9 mouse cellular contexts compared by ENCODE assay signal in the genomic region with DNA sequence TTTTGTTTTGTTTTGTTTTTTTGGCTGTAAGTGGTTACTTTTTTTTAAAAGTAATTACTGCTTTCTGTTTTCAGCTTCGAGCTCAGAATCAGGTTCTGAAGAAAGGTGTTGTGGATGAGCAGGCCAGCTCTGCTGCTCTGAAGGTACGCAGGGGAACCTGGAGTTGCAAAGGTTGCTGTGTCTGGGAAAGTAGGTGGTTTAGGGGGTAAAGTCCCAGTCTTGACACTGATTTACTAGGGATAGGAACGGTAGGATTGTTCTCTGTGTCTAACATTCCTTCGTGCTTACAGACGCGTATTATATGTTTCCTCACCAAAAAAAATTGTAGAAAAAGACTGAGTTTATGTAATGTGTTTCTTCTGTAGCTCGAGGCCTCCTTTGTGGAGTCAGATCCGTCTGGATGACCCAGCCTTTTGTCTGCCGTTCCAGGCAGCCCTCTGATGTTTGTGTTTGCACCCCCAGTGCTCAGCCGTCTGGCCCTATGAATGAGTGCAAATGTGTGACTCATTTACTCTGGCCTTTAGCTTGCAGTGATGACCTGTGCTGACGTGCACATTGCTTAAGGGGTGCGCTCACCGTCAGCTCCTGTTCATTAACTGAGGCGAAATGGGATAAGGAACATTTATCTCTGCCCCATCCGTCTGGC. TPM values are rescaled to one million over a fixed set of nuclear protein-coding genes. Genes with fewer than 3 reads are reported as not detected.
DNase-seq lines count a peak whose midpoint lies in the region; ATAC-seq and TF ChIP-seq lines count a peak whose summit lies in the region.
"Had no signal": no experiment of that assay in that cellular context is flagged by ENCODE, and none has a peak within 500 bp of the region (broad histone marks: within the 10 kb centered on the region; RNA-seq: fewer than 3 reads in every experiment).

No protein-coding gene starts in this region.

- no peak overlapping the region for H3K9ac ChIP-seq in forebrain, postnatal 0 days
- no peak overlapping the region; the same call in 1 of the 2 replicates for H3K9ac ChIP-seq in kidney, embryonic 14.5 days (ENCODE audit: low read depth, low read length)
- no peak overlapping the region for H3K9ac ChIP-seq in midbrain, embryonic 14.5 days (replicated peaks; ENCODE audit: low read length)
- H3K9ac ChIP-seq: limb, embryonic 13.5 days had no signal

- H3K4me1 ChIP-seq in forebrain, embryonic 10.5 days, result peaks cover 12% of the 10 kb centered on the region
- H3K4me1 ChIP-seq in forebrain, postnatal 0 days (ENCODE audit: insufficient read depth), result no peaks in the 10 kb centered on the region
- H3K4me1 ChIP-seq in kidney, embryonic 14.5 days (ENCODE audit: control insufficient read depth, insufficient read depth, low read length), result peaks cover 4% of the 10 kb centered on the region; the same call in 1 of the 2 replicates
- no peaks in the 10 kb centered on the region for H3K4me1 ChIP-seq in midbrain, embryonic 14.5 days (ENCODE audit: control insufficient read depth, insufficient read depth, low read length)
- H3K4me1 ChIP-seq: limb, embryonic 13.5 days had no signal

- no peak for TF ChIP-seq CTCF in forebrain, postnatal 0 days (IDR thresholded peaks at IDR 0.05; ENCODE audit: low read depth)

- H3K36me3 ChIP-seq in forebrain, embryonic 10.5 days (replicated peaks), result peaks cover 23% of the 10 kb centered on the region
- peaks cover 26% of the 10 kb centered on the region for H3K36me3 ChIP-seq in forebrain, postnatal 0 days (ENCODE audit: insufficient read depth)
- peaks cover 10% of the 10 kb centered on the region for H3K36me3 ChIP-seq in kidney, embryonic 14.5 days (ENCODE audit: control insufficient read depth, insufficient read depth, low read length)
- H3K36me3 ChIP-seq in midbrain, embryonic 14.5 days (ENCODE audit: control insufficient read depth, insufficient read depth, low read length), result peaks cover 30% of the 10 kb centered on the region

- no peak for ATAC-seq in forebrain, postnatal 0 days
- peak; percentile 88 for ATAC-seq in kidney, embryonic 14.5 days (ENCODE audit: low FRiP score, low TSS enrichment)
- ATAC-seq in midbrain, embryonic 14.5 days (ENCODE audit: low FRiP score, low TSS enrichment), result no peak
- no peak for ATAC-seq in megakaryocyte-erythroid progenitor cell, adult 5-6 weeks (replicated peaks; ENCODE audit: low FRiP score, low TSS enrichment, poor library complexity, severe bottlenecking)
- ATAC-seq in erythroblast, adult 5-6 weeks (replicated peaks; ENCODE audit: low FRiP score, poor library complexity, severe bottlenecking), result no peak

- DNase-seq in forebrain, embryonic 10.5 days (ENCODE audit: extremely low spot score, low spot score), result no peak
- DNase-seq in forebrain, postnatal 0 days, result no peak
- peak; percentile 49 for DNase-seq in embryo, embryonic 11 days
- DNase-seq in midbrain, embryonic 14.5 days, result peak; percentile 12
- no peak for DNase-seq in B cell, adult 2 months

- H3K9me3 ChIP-seq in forebrain, embryonic 10.5 days, result no peaks in the 10 kb centered on the region
- no peaks in the 10 kb centered on the region for H3K9me3 ChIP-seq in forebrain, postnatal 0 days (ENCODE audit: low read length)
- no peaks in the 10 kb centered on the region for H3K9me3 ChIP-seq in kidney, embryonic 14.5 days (ENCODE audit: control insufficient read depth, low read length)
- no peaks in the 10 kb centered on the region for H3K9me3 ChIP-seq in midbrain, embryonic 14.5 days (ENCODE audit: control insufficient read depth, low read length)
- H3K9me3 ChIP-seq: limb, embryonic 13.5 days had no signal

- no peak overlapping the region for H3K4me3 ChIP-seq in forebrain, embryonic 10.5 days
- no peak overlapping the region for H3K4me3 ChIP-seq in forebrain, postnatal 0 days (ENCODE audit: low read depth, low read length)
- no peak overlapping the region for H3K4me3 ChIP-seq in kidney, embryonic 14.5 days (ENCODE audit: low read length)
- H3K4me3 ChIP-seq in midbrain, embryonic 14.5 days (replicated peaks; ENCODE audit: low read depth, low read length), result no peak overlapping the region
- H3K4me3 ChIP-seq: limb, embryonic 13.5 days had no signal

- WGBS in forebrain, embryonic 10.5 days, result 50% methylated on average over 15 of the region's 15 CpGs
- WGBS in forebrain, postnatal 0 days, result 39% methylated on average over 15 of the region's 15 CpGs
- WGBS in kidney, embryonic 14.5 days, result 34% methylated on average over 15 of the region's 15 CpGs
- WGBS in midbrain, embryonic 14.5 days, result 52% methylated on average over 15 of the region's 15 CpGs

- no peak overlapping the region for H3K4me2 ChIP-seq in forebrain, postnatal 0 days (ENCODE audit: low read depth)
- H3K4me2 ChIP-seq in kidney, embryonic 14.5 days (replicated peaks; ENCODE audit: low read depth, low read length), result no peak overlapping the region
- no peak overlapping the region for H3K4me2 ChIP-seq in midbrain, embryonic 14.5 days (ENCODE audit: low read length)
- H3K4me2 ChIP-seq: limb, embryonic 13.5 days had no signal

- H3K27me3 ChIP-seq in forebrain, embryonic 10.5 days (ENCODE audit: poor library complexity, severe bottlenecking), result no peaks in the 10 kb centered on the region
- H3K27me3 ChIP-seq in forebrain, postnatal 0 days (ENCODE audit: insufficient read depth, low read length), result no peaks in the 10 kb centered on the region
- H3K27me3 ChIP-seq in kidney, embryonic 14.5 days (ENCODE audit: control insufficient read depth, insufficient read depth, low read length), result no peaks in the 10 kb centered on the region
- no peaks in the 10 kb centered on the region for H3K27me3 ChIP-seq in midbrain, embryonic 14.5 days (ENCODE audit: control insufficient read depth, insufficient read depth, low read length)
- H3K27me3 ChIP-seq: limb, embryonic 13.5 days had no signal

- H3K27ac ChIP-seq in forebrain, embryonic 10.5 days, result peak overlapping the region; percentile 65
- no peak overlapping the region for H3K27ac ChIP-seq in forebrain, postnatal 0 days (ENCODE audit: low read depth, low read length)
- peak overlapping the region; percentile 47; the same call in 1 of the 2 replicates for H3K27ac ChIP-seq in kidney, embryonic 14.5 days (ENCODE audit: low read depth, low read length)
- H3K27ac ChIP-seq in midbrain, embryonic 14.5 days (replicated peaks; ENCODE audit: low read depth, low read length), result no peak overlapping the region
- H3K27ac ChIP-seq: limb, embryonic 13.5 days had no signal

RNA-seq across cellular contexts. Expression of gene Ppp1r21, which starts 13.0 kb away (rescaled TPM):
- 17.4 and 19.7 TPM in 2 replicates for polyA plus RNA-seq in forebrain, embryonic 10.5 days (2016; fragmentation: Nextera tagmentation; extraction: Ambion mirVana)
- total RNA-seq in forebrain, postnatal 0 days (2014; rRNA removed), result 49.9 and 63.4 TPM in 2 replicates
- 24.5 and 25.7 TPM in 2 replicates for polyA plus RNA-seq in forebrain, postnatal 0 days (2015; fragmentation: Nextera tagmentation; extraction: Ambion mirVana)
- polyA plus RNA-seq in kidney, embryonic 14.5 days (2014; fragmentation: Nextera tagmentation; extraction: Ambion mirVana), result 19.5 and 30.3 TPM in 2 replicates
- 47.2 and 48.6 TPM in 2 replicates for polyA plus RNA-seq in midbrain, embryonic 14.5 days (2014; fragmentation: Nextera tagmentation; extraction: Ambion mirVana)
- total RNA-seq in megakaryocyte-erythroid progenitor cell, adult 5-6 weeks (2014; fragmentation: Nextera tagmentation), result 46.2 and 47.1 TPM in 2 replicates
- 28.0 and 29.1 TPM in 2 replicates for total RNA-seq in megakaryocyte-erythroid progenitor cell, adult 5-6 weeks (2017)
- total RNA-seq in erythroblast, adult 5-6 weeks (2015; ENCODE audit: low replicate concordance), result 15.9 and 16.3 TPM in 2 replicates
- 12.8 and 13.6 TPM in 2 replicates for total RNA-seq in erythroblast, adult 5-6 weeks (2017; ENCODE audit: low replicate concordance)

RNA-seq across cellular contexts. Expression of gene Ston1, which starts 54.6 kb away (rescaled TPM):
- polyA plus RNA-seq in forebrain, embryonic 10.5 days (2016; fragmentation: Nextera tagmentation; extraction: Ambion mirVana), result 1.2 and 1.4 TPM in 2 replicates
- total RNA-seq in forebrain, postnatal 0 days (2014; rRNA removed), result 1.4 and 2.2 TPM in 2 replicates
- polyA plus RNA-seq in forebrain, postnatal 0 days (2015; fragmentation: Nextera tagmentation; extraction: Ambion mirVana), result 0.52 and 1.5 TPM in 2 replicates
- polyA plus RNA-seq in kidney, embryonic 14.5 days (2014; fragmentation: Nextera tagmentation; extraction: Ambion mirVana), result 7.8 and 11.5 TPM in 2 replicates
- polyA plus RNA-seq in midbrain, embryonic 14.5 days (2014; fragmentation: Nextera tagmentation; extraction: Ambion mirVana), result 1.3 and 1.4 TPM in 2 replicates
- total RNA-seq in megakaryocyte-erythroid progenitor cell, adult 5-6 weeks (2014; fragmentation: Nextera tagmentation), result 1.2 TPM in 1 of 2 replicates, not detected in the other
- total RNA-seq in megakaryocyte-erythroid progenitor cell, adult 5-6 weeks (2017), result not detected in 2 replicates
- not detected in 2 replicates for total RNA-seq in erythroblast, adult 5-6 weeks (2015; ENCODE audit: low replicate concordance)
- total RNA-seq in erythroblast, adult 5-6 weeks (2017; ENCODE audit: low replicate concordance), result not detected in 2 replicates

Comparison
In these comparisons a context has a peak if more than half of its experiments do, and no peak if none do; other contexts are left out.
1. H3K27ac ChIP-seq: peak in forebrain, embryonic 10.5 days (single experiment) and kidney, embryonic 14.5 days (single experiment); none in forebrain, postnatal 0 days (single experiment) and midbrain, embryonic 14.5 days (single experiment).
2. DNase-seq: peak in embryo, embryonic 11 days (single experiment) and midbrain, embryonic 14.5 days (single experiment); none in forebrain, embryonic 10.5 days (single experiment), forebrain, postnatal 0 days (single experiment) and B cell, adult 2 months (0 of 2).